Mouse (Mus musculus): ENCODE measurements at regions not wholly inside any gene's neighbourhood (a gene's known extent, or its start where the extent isn't known, plus 50 kb on each side); places are given as distances from the start of the nearest gene placed in this dataset.

GRCm38 (mm10) chr7:124857106-124857505, 587.4 kb upstream of the Kdm8 start:
- DNase-seq (ENCODE audit: low read depth, low spot score), result no peak

GRCm38 (mm10) chr7:124861397-124861796, 583.1 kb upstream of the Kdm8 start:
- DNase-seq (ENCODE audit: low read depth, low spot score), result no peak

- peak; percentile 22 for DNase-seq (ENCODE audit: low read depth, low spot score)
Observed at GRCm38 (mm10) chr7:124868133-124868603, 576.3 kb upstream of the Kdm8 start.

GRCm38 (mm10) chr7:124868621-124869020, 575.9 kb upstream of the Kdm8 start:
- DNase-seq (ENCODE audit: low read depth, low spot score), result no peak

GRCm38 (mm10) chr7:124880771-124881170, 563.7 kb upstream of the Kdm8 start:
- DNase-seq (ENCODE audit: low read depth, low spot score), result no peak

- DNase-seq (ENCODE audit: low read depth, low spot score), result no peak
Observed at GRCm38 (mm10) chr7:124907233-124907632, 537.2 kb upstream of the Kdm8 start.

- no peak for DNase-seq (ENCODE audit: low read depth, low spot score)
Observed at GRCm38 (mm10) chr7:124907662-124908296, 536.7 kb upstream of the Kdm8 start.

GRCm38 (mm10) chr7:124914061-124914460, 530.4 kb upstream of the Kdm8 start:
- DNase-seq (ENCODE audit: low read depth, low spot score), result no peak

GRCm38 (mm10) chr7:124914479-124914878, 530.0 kb upstream of the Kdm8 start:
- no peak for DNase-seq (ENCODE audit: low read depth, low spot score)

- DNase-seq (ENCODE audit: low read depth, low spot score), result no peak
Observed at GRCm38 (mm10) chr7:124914972-124915371, 529.5 kb upstream of the Kdm8 start.

GRCm38 (mm10) chr7:124915637-124916036, 528.8 kb upstream of the Kdm8 start:
- no peak for DNase-seq (ENCODE audit: low read depth, low spot score)

- DNase-seq (ENCODE audit: low read depth, low spot score), result no peak
Observed at GRCm38 (mm10) chr7:124917606-124918120, 526.8 kb upstream of the Kdm8 start.

- no peak for DNase-seq (ENCODE audit: low read depth, low spot score)
Observed at GRCm38 (mm10) chr7:124922806-124923205, 521.7 kb upstream of the Kdm8 start.

- no peak for DNase-seq (ENCODE audit: low read depth, low spot score)
Observed at GRCm38 (mm10) chr7:124933573-124933972, 510.9 kb upstream of the Kdm8 start.

GRCm38 (mm10) chr7:124939357-124939756, 505.1 kb upstream of the Kdm8 start:
- DNase-seq (ENCODE audit: low read depth, low spot score), result no peak

- no peak for DNase-seq (ENCODE audit: low read depth, low spot score)
Observed at GRCm38 (mm10) chr7:124941527-124941926, 502.9 kb upstream of the Kdm8 start.

- DNase-seq (ENCODE audit: low read depth, low spot score), result no peak
Observed at GRCm38 (mm10) chr7:124946424-124946823, 498.1 kb upstream of the Kdm8 start.

- DNase-seq (ENCODE audit: low read depth, low spot score), result no peak
Observed at GRCm38 (mm10) chr7:124957329-124957728, 487.1 kb upstream of the Kdm8 start.

GRCm38 (mm10) chr7:124974870-124975488, 469.5 kb upstream of the Kdm8 start:
- no peak for DNase-seq (ENCODE audit: low read depth, low spot score)

- DNase-seq (ENCODE audit: low read depth, low spot score), result no peak
Observed at GRCm38 (mm10) chr7:124989456-124989855, 455.0 kb upstream of the Kdm8 start.

GRCm38 (mm10) chr7:124990695-124991094, 453.8 kb upstream of the Kdm8 start:
- peak; percentile 57 for DNase-seq (ENCODE audit: low read depth, low spot score)

GRCm38 (mm10) chr7:124996538-124996937, 447.9 kb upstream of the Kdm8 start:
- no peak for DNase-seq (ENCODE audit: low read depth, low spot score)

GRCm38 (mm10) chr7:125000669-125001068, 443.8 kb upstream of the Kdm8 start:
- DNase-seq (ENCODE audit: low read depth, low spot score), result no peak
